Mouse (Mus musculus) embryonic facial prominence, embryonic 13.5 days (tissue): Measurements from ENCODE around the gene Top1. TPM values are rescaled to one million over a fixed set of nuclear protein-coding genes. Genes with fewer than 3 reads are reported as not detected.
A peak's percentile ranks its signal among the peaks of the same experiment; 100 is the strongest.

Experiments
- ATAC-seq: fragments of 200-750 bp; cut with Nextera tagmentation; 2 replicates; pipeline ENCODE4 v1.8.0; 2017; ENCODE audit warnings: low read depth; ENCODE audit not compliant: insufficient number of reproducible peaks, insufficient read depth, low FRiP score, low TSS enrichment
- H3K27ac ChIP-seq: fragments of 300-500 bp; sonication (generic); 2 replicates; pipeline ENCODE4 v1.5.1; 2015; ENCODE audit warnings: moderate library complexity, mild to moderate bottlenecking, inconsistent platforms
- H3K27me3 ChIP-seq: fragments of 300-500 bp; sonication (generic); 2 replicates; pipeline ENCODE4 v1.6.1; 2015; ENCODE audit warnings: mild to moderate bottlenecking, inconsistent platforms
- H3K36me3 ChIP-seq: fragments of 300-500 bp; sonication (generic); 2 replicates; pipeline ENCODE4 v1.6.1; 2015; ENCODE audit warnings: mild to moderate bottlenecking, inconsistent platforms
- H3K4me1 ChIP-seq: fragments of 300-500 bp; sonication (generic); 2 replicates; pipeline ENCODE4 v1.6.1; 2015; ENCODE audit warnings: inconsistent platforms
- H3K4me2 ChIP-seq: fragments of 300-500 bp; sonication (generic); 2 replicates; pipeline ENCODE4 v1.6.1; 2015; ENCODE audit warnings: moderate library complexity, mild to moderate bottlenecking, inconsistent platforms
- H3K4me3 ChIP-seq: fragments of 300-500 bp; sonication (generic); 2 replicates; pipeline ENCODE4 v1.5.1; 2015; ENCODE audit warnings: mild to moderate bottlenecking, inconsistent platforms
- H3K9ac ChIP-seq: fragments of 300-500 bp; sonication (generic); 2 replicates; pipeline ENCODE4 v1.6.1; 2015; ENCODE audit warnings: mild to moderate bottlenecking, inconsistent platforms
- H3K9me3 ChIP-seq: fragments of 300-500 bp; sonication (generic); 2 replicates; pipeline ENCODE4 v1.6.1; 2016; ENCODE audit warnings: inconsistent platforms
- WGBS: fragments of 180-500 bp; shearing (Covaris S2); methylation state at CpG from one replicate; pipeline ENCODE4 v1.1.7; 2015; ENCODE audit warnings: mixed read lengths; 5-methylcytosine and 5-hydroxymethylcytosine counted together
- polyA plus RNA-seq: library from polyadenylated mRNA; unstranded; fragments of >200 nt; fragmentation: Nextera tagmentation; extraction: Ambion mirVana; gene quantifications from 2 replicates; pipeline ENCODE4 v1.2.1, GENCODE M21; 2015

Gene Top1
- 105 and 107 TPM in 2 replicates for polyA plus RNA-seq

DNA sequence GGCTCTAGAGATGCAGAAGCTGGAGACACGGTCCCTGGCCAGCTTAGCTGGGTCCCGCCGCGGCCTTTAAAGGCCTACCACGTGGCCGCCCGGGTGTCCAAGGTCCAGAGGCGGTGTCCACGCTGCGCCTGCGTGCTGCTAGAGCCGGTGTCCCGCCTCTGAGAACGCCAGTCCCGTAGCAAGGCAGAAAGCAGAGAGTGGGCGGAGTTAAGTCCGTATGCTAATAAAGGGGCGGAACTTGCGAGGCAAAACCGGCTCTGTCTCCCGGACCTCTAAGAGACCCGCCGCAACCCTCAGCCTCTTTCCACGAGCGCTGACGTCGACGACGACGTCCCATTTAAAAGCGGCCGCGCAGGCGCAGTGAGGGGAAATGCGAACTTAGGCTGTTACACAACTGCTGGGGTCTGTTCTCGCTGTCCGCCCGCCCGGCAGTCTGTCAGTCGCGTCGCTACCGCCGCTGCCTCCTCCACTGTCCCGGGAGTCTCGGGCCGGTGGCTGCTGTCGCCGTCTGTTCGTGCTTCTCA lies at the start of gene Top1:
Gene Top1 (plus strand): TSS at position 275 of the 524 bp plus-strand sequence.
- Histone ChIP-seq H3K4me1 (peaks cover 18% of the 10 kb centered on the region), H3K9ac (peak within 1 kb of the TSS; percentile 100), H3K4me3 (peak within 1 kb of the TSS; percentile 90), H3K27me3 (no peaks in the 10 kb centered on the region), H3K27ac (peak within 1 kb of the TSS; percentile 99), H3K4me2 (peak within 1 kb of the TSS; percentile 75), H3K36me3 (no peaks in the 10 kb centered on the region), H3K9me3 (no peaks in the 10 kb centered on the region)
- peak; percentile 96 for ATAC-seq
- WGBS, result under 1% methylated on average over 50 of the region's 50 CpGs

DNA sequence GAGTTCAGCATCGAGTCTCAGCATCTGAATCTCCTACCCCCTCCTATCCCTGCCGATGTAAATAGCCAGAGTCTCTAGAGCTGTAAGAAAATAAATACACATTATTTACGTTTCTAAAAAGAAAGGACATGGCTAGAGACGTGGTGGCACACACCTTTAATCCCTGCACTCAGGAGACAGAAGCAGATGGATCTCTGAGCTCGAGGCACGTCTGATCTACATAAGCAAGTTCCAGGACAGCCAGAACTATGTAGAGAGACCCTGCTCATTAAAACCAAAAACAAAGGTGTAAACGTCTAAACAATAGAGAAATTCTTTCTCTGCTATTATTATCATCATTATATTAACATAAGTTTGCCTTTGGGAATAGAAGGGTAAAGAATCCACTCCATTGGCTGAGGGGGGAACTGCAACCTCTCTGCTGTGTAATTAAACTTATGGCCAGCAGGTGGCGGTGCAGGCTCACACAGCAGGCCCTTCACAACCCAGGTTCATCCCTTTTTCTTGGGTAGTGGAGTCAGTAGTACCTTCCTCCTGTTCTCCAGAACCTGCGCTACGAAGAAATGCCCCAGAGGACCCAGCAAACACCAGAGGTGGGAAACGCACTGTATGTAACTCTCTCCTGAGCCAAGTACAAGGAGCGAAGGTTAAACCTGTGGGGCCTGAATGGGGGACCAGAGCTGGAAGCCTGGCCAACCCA lies 48.0 kb upstream of the Top1 start:
- ATAC-seq, result no peak; the same call in 1 of the 2 replicates
- WGBS, result 35% methylated on average over 12 of the region's 12 CpGs
- H3K9ac ChIP-seq, result peak overlapping the region; percentile 46; the same call in 1 of the 2 replicates

DNA sequence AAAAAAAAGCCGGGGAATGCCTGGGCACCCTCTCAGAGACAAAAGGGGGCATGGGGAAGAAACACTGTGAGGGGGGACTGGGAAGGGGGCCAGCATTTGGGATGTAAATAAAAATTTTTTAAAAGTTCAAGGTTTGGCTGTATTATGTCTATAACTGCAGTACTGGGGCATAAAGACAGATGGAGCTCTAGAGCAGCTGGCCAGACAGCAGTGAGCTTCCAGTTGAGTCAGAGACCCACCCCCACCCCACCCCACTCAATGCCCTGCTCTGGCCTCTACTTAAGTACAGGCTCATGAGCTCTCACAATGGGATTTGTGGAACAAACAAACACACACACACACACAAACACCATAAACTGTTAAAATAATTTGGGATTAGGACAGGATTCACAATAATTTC lies 43.9 kb upstream of the Top1 start:
- 60% methylated on average over 1 of the region's 1 CpGs for WGBS
- no peaks in the 10 kb centered on the region for H3K9me3 ChIP-seq
- no peak for ATAC-seq

More for the DNA sequence above, 48.0 kb upstream of the Top1 start:
- H3K4me1 ChIP-seq, result peaks cover 3% of the 10 kb centered on the region; the same call in 1 of the 2 replicates
- 0 out of 2 replicates have a peak, but pooled peaks cover 3% of the 10 kb centered on the region for H3K27me3 ChIP-seq
- no peak overlapping the region for H3K4me3 ChIP-seq
- H3K4me2 ChIP-seq, result peak overlapping the region; percentile 31; the same call in 1 of the 2 replicates
- no peaks in the 10 kb centered on the region for H3K36me3 ChIP-seq
- no peak overlapping the region for H3K27ac ChIP-seq
- H3K9me3 ChIP-seq, result no peaks in the 10 kb centered on the region

DNA sequence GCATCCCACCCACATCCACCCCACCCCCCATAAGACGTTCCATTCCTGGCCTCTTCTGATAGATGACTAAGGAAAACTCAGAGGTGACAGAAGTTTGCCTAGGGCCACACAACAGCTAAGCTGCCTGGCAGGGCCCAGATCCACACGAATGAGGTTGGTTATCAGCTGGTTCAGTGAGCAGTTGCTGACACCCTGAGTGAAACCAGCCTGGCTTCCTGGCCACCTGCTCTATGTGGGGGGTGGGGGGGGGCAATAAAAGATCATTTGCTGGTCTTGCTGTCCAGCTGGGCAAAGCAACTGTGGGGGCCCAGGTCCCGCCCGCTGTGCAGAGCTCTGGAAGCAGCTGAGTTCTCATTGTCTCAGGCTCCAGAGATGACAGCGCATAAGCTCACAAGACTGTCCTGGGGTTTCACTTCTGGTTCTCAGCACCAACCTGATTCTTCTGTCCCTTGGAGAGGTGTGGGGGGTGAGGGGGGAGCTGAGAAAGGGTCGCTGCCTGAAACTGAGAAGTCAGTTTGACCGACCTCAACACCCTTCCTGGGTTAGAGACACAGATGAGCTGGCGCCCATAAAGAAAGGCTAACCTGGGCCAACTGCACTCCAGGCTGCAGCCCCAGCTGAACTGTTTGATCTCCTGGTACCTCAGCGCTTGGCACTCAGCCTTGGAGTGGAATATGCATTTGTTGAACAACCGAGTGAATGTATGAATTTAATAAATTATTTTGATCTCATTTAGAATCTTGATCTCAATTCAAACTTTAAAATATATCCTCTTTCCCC lies 42.3 kb upstream of the Top1 start:
- ATAC-seq, result no peak
- 69% methylated on average over 10 of the region's 10 CpGs for WGBS
- Histone ChIP-seq H3K36me3 (no peaks in the 10 kb centered on the region), H3K4me3 (no peak overlapping the region), H3K4me2 (no peak overlapping the region), H3K9me3 (no peaks in the 10 kb centered on the region), H3K27ac (no peak overlapping the region), H3K9ac (no peak overlapping the region), H3K4me1 (no peaks in the 10 kb centered on the region), H3K27me3 (no peaks in the 10 kb centered on the region)

More for the DNA sequence above, 43.9 kb upstream of the Top1 start:
- Histone ChIP-seq H3K36me3 (no peaks in the 10 kb centered on the region), H3K27ac (no peak overlapping the region), H3K4me1 (peaks cover 3% of the 10 kb centered on the region; the same call in 1 of the 2 replicates), H3K4me3 (no peak overlapping the region), H3K4me2 (no peak overlapping the region), H3K27me3 (no peaks in the 10 kb centered on the region), H3K9ac (no peak overlapping the region)

DNA sequence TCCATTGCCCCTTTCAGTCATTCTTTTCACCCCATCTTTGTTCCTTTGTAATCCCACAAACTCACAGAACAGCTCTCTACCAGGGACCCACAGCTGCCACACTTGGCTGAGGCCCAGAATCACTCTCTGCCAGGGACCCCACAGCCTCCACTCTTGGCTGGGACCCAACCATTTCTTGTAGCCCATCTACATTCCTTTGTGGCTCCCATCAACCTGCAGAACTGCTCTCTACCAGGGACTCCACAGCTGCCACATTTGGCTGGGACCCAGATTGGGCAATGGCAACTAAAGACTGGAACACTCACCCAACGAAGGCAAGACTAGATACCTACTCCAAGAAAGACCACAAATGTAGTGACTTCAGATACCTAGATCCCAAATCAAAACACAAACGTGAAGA lies 35.7 kb upstream of the Top1 start:
- peaks cover 4% of the 10 kb centered on the region; the same call in 1 of the 2 replicates for H3K4me1 ChIP-seq
- 59% methylated on average over 2 of the region's 2 CpGs for WGBS
- no peak overlapping the region for H3K4me3 ChIP-seq
- no peaks in the 10 kb centered on the region for H3K27me3 ChIP-seq
- no peaks in the 10 kb centered on the region for H3K9me3 ChIP-seq
- 0 out of 2 replicates have a peak, but pooled peaks have one; percentile 52 for ATAC-seq
- no peak overlapping the region for H3K27ac ChIP-seq
- no peaks in the 10 kb centered on the region for H3K36me3 ChIP-seq
- no peak overlapping the region for H3K4me2 ChIP-seq
- H3K9ac ChIP-seq, result no peak overlapping the region

DNA sequence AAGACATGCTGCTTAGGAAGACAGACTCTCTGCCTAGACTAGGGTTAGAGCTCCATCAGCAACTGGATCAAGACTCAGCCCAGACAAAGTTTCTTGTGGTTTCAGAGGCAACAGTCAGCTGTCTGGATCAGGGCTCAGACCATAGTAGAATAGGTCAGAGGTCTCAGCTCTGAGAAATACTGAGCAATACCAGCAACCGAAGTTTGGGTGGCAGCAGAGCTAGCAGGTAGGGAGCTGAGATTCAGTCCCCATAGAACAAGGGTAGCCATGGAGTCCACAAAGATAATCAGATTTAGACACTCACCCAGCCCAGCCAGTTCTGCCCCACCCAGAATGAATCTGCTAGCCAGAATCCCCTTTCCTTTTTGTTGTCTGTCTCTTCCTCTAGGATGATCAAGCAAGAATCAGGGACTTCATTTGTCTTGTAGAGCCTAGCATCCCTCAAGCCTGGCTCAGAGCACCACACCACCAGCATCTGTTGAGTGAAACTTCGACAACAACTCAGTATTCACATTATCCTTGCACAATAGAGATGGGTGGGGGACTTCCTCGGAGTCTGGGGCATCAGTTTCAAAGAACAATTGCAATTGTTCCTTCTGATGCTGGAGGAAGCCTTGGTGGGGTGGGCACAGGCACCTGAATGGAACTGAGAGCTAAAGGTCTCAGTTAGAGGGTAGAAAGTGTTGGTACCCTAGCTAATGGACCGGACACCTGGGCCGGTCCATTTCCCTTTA lies 32.3 kb upstream of the Top1 start:
- 78% methylated on average over 5 of the region's 5 CpGs for WGBS
- H3K27ac ChIP-seq, result no peak overlapping the region
- no peaks in the 10 kb centered on the region for H3K9me3 ChIP-seq
- no peaks in the 10 kb centered on the region for H3K27me3 ChIP-seq
- peaks cover 4% of the 10 kb centered on the region; the same call in 1 of the 2 replicates for H3K4me1 ChIP-seq
- ATAC-seq, result no peak
- H3K4me3 ChIP-seq, result no peak overlapping the region
- H3K36me3 ChIP-seq, result no peaks in the 10 kb centered on the region
- no peak overlapping the region for H3K9ac ChIP-seq
- H3K4me2 ChIP-seq, result no peak overlapping the region

DNA sequence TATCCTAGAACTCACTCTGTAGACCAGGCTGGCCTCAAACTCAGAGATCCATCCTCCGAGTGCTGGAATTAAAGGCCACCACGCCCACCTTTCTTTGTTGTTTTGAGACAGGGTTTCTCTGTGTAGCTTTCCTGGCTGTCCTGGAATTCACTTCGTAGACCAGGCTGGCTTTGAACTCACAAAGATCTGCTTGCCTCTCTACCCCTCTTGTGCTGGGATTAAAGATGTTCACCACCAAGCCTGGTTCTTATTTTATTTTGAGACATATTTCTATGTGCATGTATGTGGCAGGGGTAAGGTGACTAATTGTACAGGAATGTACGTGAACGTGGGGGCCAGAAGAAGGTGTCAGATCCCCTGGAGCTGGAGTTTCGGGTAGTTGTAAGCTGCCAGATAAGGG lies 27.9 kb upstream of the Top1 start:
- Histone ChIP-seq H3K27ac (no peak overlapping the region), H3K36me3 (no peaks in the 10 kb centered on the region), H3K9ac (no peak overlapping the region), H3K27me3 (0 out of 2 replicates have a peak, but pooled peaks cover 3% of the 10 kb centered on the region), H3K4me3 (no peak overlapping the region), H3K4me1 (peaks cover 27% of the 10 kb centered on the region), H3K9me3 (no peaks in the 10 kb centered on the region), H3K4me2 (no peak overlapping the region)
- no peak for ATAC-seq
- whole genome bisulfite sequencing, result 84% methylated on average over 6 of the region's 6 CpGs

DNA sequence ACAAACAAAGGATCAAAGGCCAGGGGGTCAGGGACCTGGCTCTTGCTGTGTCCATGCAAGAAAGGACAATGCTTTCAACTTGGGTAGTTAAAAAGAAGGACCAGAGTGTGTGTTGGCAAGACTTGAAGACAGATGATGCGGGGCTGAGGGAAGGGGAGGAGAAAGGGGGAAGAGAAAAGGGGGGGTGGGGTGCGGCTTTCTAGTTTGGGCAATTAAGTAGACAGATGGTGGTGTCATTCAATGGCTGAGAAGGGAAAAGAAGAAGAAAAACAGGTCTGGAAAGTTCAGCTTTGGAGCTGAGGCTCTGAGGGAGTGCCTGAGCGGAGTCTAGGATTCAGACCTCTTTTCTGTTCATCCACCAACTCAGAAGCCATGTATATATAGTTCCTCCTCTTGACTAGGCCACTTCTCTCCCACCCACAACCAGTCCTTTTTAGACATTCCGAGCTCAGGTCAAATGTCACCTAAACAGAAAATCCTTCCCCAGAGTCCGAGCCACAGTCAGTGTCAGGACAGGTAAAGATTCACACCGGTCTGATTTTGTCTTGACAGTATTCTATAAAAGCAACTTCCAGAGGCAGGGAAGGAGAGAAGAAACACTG lies 27.0 kb upstream of the Top1 start:
- Histone ChIP-seq H3K27me3 (0 out of 2 replicates have a peak, but pooled peaks cover 3% of the 10 kb centered on the region), H3K4me2 (no peak overlapping the region), H3K27ac (peak overlapping the region; percentile 60; the same call in 1 of the 2 replicates), H3K9ac (no peak overlapping the region), H3K36me3 (no peaks in the 10 kb centered on the region), H3K4me1 (peaks cover 27% of the 10 kb centered on the region), H3K9me3 (no peaks in the 10 kb centered on the region), H3K4me3 (no peak overlapping the region)
- no peak for ATAC-seq
- 50% methylated on average over 6 of the region's 6 CpGs for WGBS

DNA sequence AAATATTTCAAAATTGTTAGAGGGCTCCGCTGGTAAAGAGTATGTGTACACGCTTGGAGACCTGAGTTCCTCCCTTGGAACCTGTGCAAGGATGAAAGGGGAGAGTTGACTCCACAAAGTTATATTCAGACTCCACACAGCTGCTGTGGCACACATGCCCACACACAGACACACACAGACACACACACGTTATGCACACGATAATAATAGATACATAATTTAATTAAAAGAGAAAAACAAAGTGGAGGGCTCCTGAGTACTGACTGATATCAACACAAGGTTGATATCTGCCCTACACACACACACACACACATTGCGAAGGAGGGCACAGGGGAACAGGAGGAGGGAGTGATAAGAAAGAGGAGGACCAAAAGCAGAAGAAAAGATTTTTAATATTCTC lies 26.4 kb upstream of the Top1 start:
- WGBS, result 86% methylated on average over 5 of the region's 5 CpGs

DNA sequence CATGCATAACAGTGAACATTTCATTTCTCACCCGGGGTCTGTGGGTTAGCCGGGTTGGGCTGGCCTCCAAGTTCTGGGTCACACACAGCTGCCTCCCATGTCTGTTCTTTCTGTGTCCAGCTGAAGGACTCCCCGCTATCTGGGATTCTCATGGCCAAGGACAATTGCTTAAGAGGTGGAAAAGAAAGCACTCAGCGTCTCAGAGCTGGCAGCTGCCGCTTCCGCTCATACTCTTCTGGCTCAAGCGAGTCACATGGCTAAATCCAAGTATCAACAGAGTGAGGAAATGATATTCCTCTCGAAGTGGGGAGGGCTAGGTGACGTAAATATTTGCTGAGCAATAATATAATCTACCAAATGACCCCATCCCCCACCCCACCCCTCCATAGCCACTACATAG lies 25.9 kb upstream of the Top1 start:
- no peaks in the 10 kb centered on the region for H3K36me3 ChIP-seq
- no peak overlapping the region for H3K4me3 ChIP-seq
- 0 out of 2 replicates have a peak, but pooled peaks cover 3% of the 10 kb centered on the region for H3K27me3 ChIP-seq
- WGBS, result 71% methylated on average over 9 of the region's 9 CpGs
- H3K4me2 ChIP-seq, result no peak overlapping the region
- peaks cover 27% of the 10 kb centered on the region for H3K4me1 ChIP-seq
- no peak overlapping the region for H3K9ac ChIP-seq
- ATAC-seq, result no peak
- H3K9me3 ChIP-seq, result no peaks in the 10 kb centered on the region
- H3K27ac ChIP-seq, result no peak overlapping the region; the same call in 1 of the 2 replicates

More for the DNA sequence above, 26.4 kb upstream of the Top1 start:
- H3K4me3 ChIP-seq, result no peak overlapping the region
- H3K36me3 ChIP-seq, result no peaks in the 10 kb centered on the region
- peak overlapping the region; percentile 60; the same call in 1 of the 2 replicates for H3K27ac ChIP-seq
- H3K9me3 ChIP-seq, result no peaks in the 10 kb centered on the region
- no peak overlapping the region for H3K9ac ChIP-seq
- 0 out of 2 replicates have a peak, but pooled peaks cover 3% of the 10 kb centered on the region for H3K27me3 ChIP-seq
- H3K4me2 ChIP-seq, result no peak overlapping the region
- ATAC-seq, result no peak
- peaks cover 27% of the 10 kb centered on the region for H3K4me1 ChIP-seq
